Mouse (Mus musculus): ENCODE results near the gene Copg1. TPM values are rescaled to one million over a fixed set of nuclear protein-coding genes. Genes with fewer than 3 reads are reported as not detected.
"Not testable (repeated sequence)": the region's sequence is repeated elsewhere in the genome, so short reads cannot be mapped to it uniquely, and the experiment has no call there.

Gene Copg1
- total RNA-seq, 2 experiments from 2014 or later: 93.9 to 95.2 TPM

DNA sequence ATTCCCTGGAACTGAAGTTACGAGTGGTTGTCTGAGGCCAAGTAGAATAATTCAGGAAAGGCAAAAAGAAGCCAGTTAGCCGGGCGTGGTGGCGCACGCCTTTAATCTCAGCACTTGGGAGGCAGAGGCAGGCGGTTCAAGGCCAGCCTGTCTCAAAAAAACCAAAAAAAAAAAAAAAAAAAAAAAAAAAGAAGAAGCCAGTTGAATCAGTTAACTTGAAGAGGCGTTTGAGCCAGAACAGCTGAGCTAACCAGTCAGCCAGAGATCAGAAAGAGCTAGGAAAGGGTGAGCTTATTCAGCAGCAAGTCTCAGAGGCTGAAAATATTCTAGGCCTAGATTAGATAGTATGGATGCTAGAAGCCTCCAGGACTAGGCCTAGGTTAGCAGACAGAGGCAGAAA, 54.6 kb downstream of the Copg1 start:
- no peak for DNase-seq (ENCODE audit: low spot score in 2 of 2)

DNA sequence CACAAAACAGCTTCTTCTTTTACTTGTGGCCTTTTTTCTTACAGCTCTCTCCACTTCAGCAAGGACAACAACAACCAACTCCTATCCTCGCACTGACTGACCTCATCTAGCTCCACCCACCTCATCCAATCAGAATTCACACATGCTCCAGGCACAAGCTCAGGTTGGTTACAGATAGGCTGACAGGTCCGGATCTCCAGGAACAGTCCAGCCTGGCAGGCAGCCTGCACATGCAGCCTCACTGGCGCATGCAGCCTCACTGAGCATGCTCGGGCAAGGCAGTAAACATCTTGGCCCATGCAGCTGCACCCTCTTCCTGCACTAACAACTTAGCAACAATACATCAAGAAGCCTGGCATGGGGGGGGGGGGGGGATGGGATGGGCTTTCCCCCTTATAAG, 74.8 kb downstream of the Copg1 start:
- DNase-seq (ENCODE audit: low spot score in 2 of 2): not testable (repeated sequence)

Other genes with a start within 250 kb of the Copg1 start
- 1 to 10 TPM; 5.2 to 6.0 TPM for gene Aplf, start 215.6 kb upstream of the Copg1 start, total RNA-seq (2021)
- gene Efcc1, start 156.9 kb upstream of the Copg1 start, total RNA-seq (2021): 1 to 10 TPM; 2.7 to 3.4 TPM
- under 1 TPM in 1 of 2 experiments, not detected in 1; 0.32 TPM for gene Gp9, start 109.7 kb upstream of the Copg1 start, total RNA-seq (2021)
- gene Rab43, start 75.7 kb upstream of the Copg1 start, total RNA-seq (2021): 10 to 100 TPM; 21.4 to 25.1 TPM
- gene Gm45140, start 52.0 kb upstream of the Copg1 start, total RNA-seq (2021): 1 to 10 TPM; 4.1 to 4.2 TPM
- gene Isy1, start 49.0 kb upstream of the Copg1 start, total RNA-seq (2021): 10 to 100 TPM; 25.1 to 28.0 TPM
- 100 to 1,000 TPM; 469 to 478 TPM for gene Cnbp, start 36.7 kb upstream of the Copg1 start, total RNA-seq (2021)
- 10 to 100 TPM; 18.3 to 18.6 TPM for gene Hmces, start 26.1 kb downstream of the Copg1 start, total RNA-seq (2021)
- gene H1fx, start 93.8 kb downstream of the Copg1 start, total RNA-seq (2021): 10 to 100 TPM; 31.9 to 40.7 TPM
- 100 to 1,000 TPM; 193 to 208 TPM for gene Rab7, start 157.5 kb downstream of the Copg1 start, total RNA-seq (2021)
- 100 to 1,000 TPM; 101 to 110 TPM for gene Rpn1, start 196.7 kb downstream of the Copg1 start, total RNA-seq (2021)